Mouse (Mus musculus) brain, adult 2 months (tissue): ENCODE results near the gene Etnppl.

ENCODE experiments used
- DNase-seq: peaks from one replicate; pipeline ENCODE4 v3.0.0; 2011; ENCODE audit warnings: low read depth, low spot score

Gene Etnppl

GRCm38 (mm10) chr3:130677671-130678460, 60.6 kb downstream of the Etnppl start:
- DNase-seq = no peak

GRCm38 (mm10) chr3:130681226-130681625, 64.0 kb downstream of the Etnppl start:
- DNase-seq = no peak

- no peak for DNase-seq
Observed at GRCm38 (mm10) chr3:130682183-130682582, 64.9 kb downstream of the Etnppl start.

GRCm38 (mm10) chr3:130683836-130684235, 66.6 kb downstream of the Etnppl start:
- no peak for DNase-seq

GRCm38 (mm10) chr3:130684276-130685013, 67.2 kb downstream of the Etnppl start:
- peak; percentile 35 for DNase-seq

GRCm38 (mm10) chr3:130685014-130685366, 67.7 kb downstream of the Etnppl start:
- DNase-seq = no peak

GRCm38 (mm10) chr3:130687051-130687450, 69.8 kb downstream of the Etnppl start:
- no peak for DNase-seq
